Mouse (Mus musculus) liver, embryonic 14.5 days (tissue): ENCODE data around the gene Gadl1.

Source experiments
- CTCF ChIP-seq: IDR thresholded peaks from 2 replicates; pipeline ENCODE4 v1.5.1; 2016; ENCODE audit warnings: antibody characterized with exemption, low read depth, control low read depth
- EP300 ChIP-seq: IDR thresholded peaks from 2 replicates; pipeline ENCODE4 v1.6.1; 2016; ENCODE audit warnings: antibody characterized with exemption, low read depth

DNA sequence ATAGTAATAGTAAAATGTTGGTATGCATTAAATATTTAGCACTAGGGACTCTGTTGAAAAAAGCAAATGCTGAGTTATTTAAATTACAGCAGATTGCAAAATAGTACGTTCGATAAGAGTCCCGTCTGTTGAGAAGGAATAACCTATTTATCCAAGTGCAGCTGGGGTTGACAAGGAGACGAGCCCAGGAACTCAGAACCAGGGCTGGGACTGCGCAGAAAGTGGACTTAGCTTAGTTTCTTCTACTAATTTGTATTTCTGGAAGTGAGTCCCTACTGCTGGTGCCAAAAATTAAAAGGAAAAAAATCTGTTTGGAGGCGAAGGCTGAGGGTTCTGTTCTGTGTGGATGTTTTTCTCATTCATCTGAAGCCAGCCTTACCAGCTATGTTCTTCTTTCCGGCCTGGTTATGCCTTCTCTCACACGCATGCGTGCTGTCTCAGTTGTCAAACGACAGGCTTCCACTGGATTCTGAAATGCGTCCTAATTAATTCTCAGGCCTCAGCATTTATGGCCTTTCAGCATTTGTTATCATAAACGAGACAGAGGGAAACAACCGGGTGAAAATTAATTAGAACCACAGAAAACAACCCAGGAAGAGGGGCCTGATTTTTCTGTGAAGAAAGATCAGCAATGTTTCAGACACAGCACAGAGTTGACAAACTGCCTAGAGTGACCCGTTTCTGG, 6.5 kb downstream of the Gadl1 start:
- no peak for TF ChIP-seq CTCF
- TF ChIP-seq EP300 = no peak
